Comparison of ENCODE assay signal across 9 mouse cellular contexts in the genomic region with DNA sequence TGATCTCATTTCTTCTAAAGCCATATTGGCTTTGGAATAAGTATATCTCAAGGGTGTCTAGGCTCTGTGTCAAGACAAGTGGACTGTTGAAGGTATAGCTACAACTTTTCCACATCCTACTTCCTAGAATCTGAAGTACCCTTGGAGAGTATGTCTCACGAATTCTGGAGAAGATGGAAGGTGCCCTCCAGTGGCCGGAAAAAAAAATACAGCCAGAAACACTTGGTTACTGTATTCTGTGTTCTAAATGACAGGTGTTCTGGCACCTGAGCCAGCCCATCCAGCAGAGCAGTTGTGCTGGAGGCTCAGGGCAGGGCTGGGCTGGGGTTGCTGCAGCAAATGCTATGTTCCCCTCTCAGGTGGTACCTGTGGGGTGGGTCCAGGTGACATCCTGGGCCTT. TPM values are rescaled to one million over a fixed set of nuclear protein-coding genes. Genes with fewer than 3 reads are reported as not detected.
DNase-seq lines count a peak whose midpoint lies in the region; ATAC-seq and TF ChIP-seq lines count a peak whose summit lies in the region.
"Had no signal": no experiment of that assay in that cellular context is flagged by ENCODE, and none has a peak within 500 bp of the region (broad histone marks: within the 10 kb centered on the region; RNA-seq: fewer than 3 reads in every experiment).

No protein-coding gene starts in this region.

- TF ChIP-seq CTCF in midbrain, postnatal 0 days (IDR thresholded peaks at IDR 0.05) = peak; percentile 82
- peak; percentile 82 for TF ChIP-seq CTCF in stomach, postnatal 0 days (IDR thresholded peaks at IDR 0.05; ENCODE audit: low read depth)

- no peak overlapping the region for H3K4me2 ChIP-seq in kidney, embryonic 14.5 days (replicated peaks; ENCODE audit: low read depth, low read length)
- H3K4me2 ChIP-seq in hindbrain, embryonic 15.5 days = no peak overlapping the region
- no peak overlapping the region for H3K4me2 ChIP-seq in midbrain, postnatal 0 days (ENCODE audit: low read depth, low read length, poor library complexity, severe bottlenecking)
- H3K4me2 ChIP-seq in stomach, postnatal 0 days (replicated peaks; ENCODE audit: low read depth) = no peak overlapping the region
- H3K4me2 ChIP-seq: embryonic facial prominence, embryonic 13.5 days had no signal

- H3K9me3 ChIP-seq in kidney, embryonic 14.5 days (ENCODE audit: control insufficient read depth, low read length) = no peaks in the 10 kb centered on the region
- no peaks in the 10 kb centered on the region for H3K9me3 ChIP-seq in hindbrain, embryonic 15.5 days
- H3K9me3 ChIP-seq in midbrain, postnatal 0 days (ENCODE audit: low read length) = no peaks in the 10 kb centered on the region
- H3K9me3 ChIP-seq in stomach, postnatal 0 days (ENCODE audit: control insufficient read depth, low read length) = no peaks in the 10 kb centered on the region
- H3K9me3 ChIP-seq: embryonic facial prominence, embryonic 13.5 days had no signal

- WGBS in kidney, embryonic 14.5 days = 2% methylated on average over 2 of the region's 2 CpGs
- WGBS in hindbrain, embryonic 15.5 days = 2% methylated on average over 2 of the region's 2 CpGs
- 7% methylated on average over 2 of the region's 2 CpGs for WGBS in midbrain, postnatal 0 days
- WGBS in stomach, postnatal 0 days = 8% methylated on average over 2 of the region's 2 CpGs

- no peaks in the 10 kb centered on the region for H3K4me1 ChIP-seq in kidney, embryonic 14.5 days (ENCODE audit: control insufficient read depth, insufficient read depth, low read length)
- H3K4me1 ChIP-seq in hindbrain, embryonic 15.5 days (replicated peaks) = no peaks in the 10 kb centered on the region
- no peaks in the 10 kb centered on the region for H3K4me1 ChIP-seq in midbrain, postnatal 0 days (ENCODE audit: insufficient read depth, low read length)
- no peaks in the 10 kb centered on the region for H3K4me1 ChIP-seq in stomach, postnatal 0 days (replicated peaks; ENCODE audit: control insufficient read depth, insufficient read depth)
- H3K4me1 ChIP-seq: embryonic facial prominence, embryonic 13.5 days had no signal

- peak; percentile 51 for DNase-seq in kidney, adult 11 months
- peak; percentile 70 for DNase-seq in adipocyte (ENCODE audit: low spot score)
- DNase-seq in embryo, embryonic 11.5 days (ENCODE audit: low read depth, low spot score) = peak; percentile 37
- DNase-seq in left cerebral cortex, postnatal 10 days (ENCODE audit: extremely low spot score in 1 of 2, low spot score in 2 of 2) = peak; percentile 63 to 70
- peak; percentile 76 for DNase-seq in midbrain, postnatal 0 days (ENCODE audit: low spot score)
- peak; percentile 71 for DNase-seq in stomach, postnatal 0 days (ENCODE audit: low spot score)

- no peaks in the 10 kb centered on the region for H3K27me3 ChIP-seq in kidney, embryonic 14.5 days (ENCODE audit: control insufficient read depth, insufficient read depth, low read length)
- H3K27me3 ChIP-seq in hindbrain, embryonic 15.5 days = no peaks in the 10 kb centered on the region
- no peaks in the 10 kb centered on the region for H3K27me3 ChIP-seq in midbrain, postnatal 0 days (ENCODE audit: insufficient read depth, low read length)
- H3K27me3 ChIP-seq in stomach, postnatal 0 days (ENCODE audit: control insufficient read depth, insufficient read depth, low read length) = no peaks in the 10 kb centered on the region
- H3K27me3 ChIP-seq: embryonic facial prominence, embryonic 13.5 days had no signal

- H3K4me3 ChIP-seq in kidney, embryonic 14.5 days (ENCODE audit: low read length) = no peak overlapping the region
- H3K4me3 ChIP-seq in hindbrain, embryonic 15.5 days = no peak overlapping the region
- no peak overlapping the region for H3K4me3 ChIP-seq in midbrain, postnatal 0 days (ENCODE audit: low read depth, low read length)
- H3K4me3 ChIP-seq in stomach, postnatal 0 days (ENCODE audit: low read depth, low read length) = no peak overlapping the region
- H3K4me3 ChIP-seq: embryonic facial prominence, embryonic 13.5 days had no signal

- ATAC-seq in kidney, embryonic 14.5 days (ENCODE audit: low FRiP score, low TSS enrichment) = no peak
- ATAC-seq in hindbrain, embryonic 15.5 days (ENCODE audit: low FRiP score, low read depth) = peak; percentile 42; the same call in 1 of the 2 replicates
- 0 out of 2 replicates have a peak, but pooled peaks have one; percentile 34 for ATAC-seq in midbrain, postnatal 0 days (ENCODE audit: low FRiP score)
- peak; percentile 40 for ATAC-seq in stomach, postnatal 0 days (ENCODE audit: low FRiP score, low TSS enrichment)

- intact Hi-C loops in left cerebral cortex, postnatal 10 days (cut with DNase I) = loop anchor here (5.0 kb wide), 1 partner anchor 47 kb away; no protein-coding TSS in a partner anchor

- peaks cover 44% of the 10 kb centered on the region for H3K36me3 ChIP-seq in kidney, embryonic 14.5 days (ENCODE audit: control insufficient read depth, insufficient read depth, low read length)
- peaks cover 60% of the 10 kb centered on the region for H3K36me3 ChIP-seq in hindbrain, embryonic 15.5 days
- peaks cover 62% of the 10 kb centered on the region for H3K36me3 ChIP-seq in midbrain, postnatal 0 days (ENCODE audit: insufficient read depth, low read length)
- peaks cover 12% of the 10 kb centered on the region for H3K36me3 ChIP-seq in stomach, postnatal 0 days (ENCODE audit: control insufficient read depth, insufficient read depth, low read length)

- no peak overlapping the region for H3K27ac ChIP-seq in kidney, embryonic 14.5 days (ENCODE audit: low read depth, low read length)
- no peak overlapping the region for H3K27ac ChIP-seq in hindbrain, embryonic 15.5 days (replicated peaks)
- no peak overlapping the region for H3K27ac ChIP-seq in midbrain, postnatal 0 days (ENCODE audit: low read depth, low read length)
- no peak overlapping the region for H3K27ac ChIP-seq in stomach, postnatal 0 days (replicated peaks)
- H3K27ac ChIP-seq: embryonic facial prominence, embryonic 13.5 days had no signal

- no peak for TF ChIP-seq EP300 in stomach, postnatal 0 days (optimal IDR thresholded peaks at IDR 0.05)

- no peak overlapping the region for H3K9ac ChIP-seq in kidney, embryonic 14.5 days (ENCODE audit: low read depth, low read length)
- no peak overlapping the region for H3K9ac ChIP-seq in hindbrain, embryonic 15.5 days
- H3K9ac ChIP-seq in midbrain, postnatal 0 days (replicated peaks; ENCODE audit: low read length, poor library complexity, severe bottlenecking) = no peak overlapping the region
- no peak overlapping the region for H3K9ac ChIP-seq in stomach, postnatal 0 days (ENCODE audit: low read length)
- H3K9ac ChIP-seq: embryonic facial prominence, embryonic 13.5 days had no signal

RNA-seq across cellular contexts. Expression of gene Klc2, which starts 21.3 kb away (rescaled TPM):
- polyA plus RNA-seq in kidney, embryonic 14.5 days (2014; fragmentation: Nextera tagmentation; extraction: Ambion mirVana) = 15.4 and 24.5 TPM in 2 replicates
- 76.9 and 90.2 TPM in 2 replicates for polyA plus RNA-seq in hindbrain, embryonic 15.5 days (2015; fragmentation: Nextera tagmentation; extraction: Ambion mirVana)
- 100 to 1,000 TPM; 186 to 195 TPM for total RNA-seq in left cerebral cortex, postnatal 10 days (2021)
- 187 and 201 TPM in 2 replicates for total RNA-seq in midbrain, postnatal 0 days (2014; rRNA removed)
- 65.7 and 67.9 TPM in 2 replicates for polyA plus RNA-seq in midbrain, postnatal 0 days (2015; fragmentation: Nextera tagmentation; extraction: Ambion mirVana)
- polyA plus RNA-seq in stomach, postnatal 0 days (2015; fragmentation: Nextera tagmentation; extraction: Ambion mirVana) = 8.7 and 8.8 TPM in 2 replicates

RNA-seq across cellular contexts. Expression of gene Rab1b, which starts 32.8 kb away (rescaled TPM):
- 273 and 286 TPM in 2 replicates for polyA plus RNA-seq in kidney, embryonic 14.5 days (2014; fragmentation: Nextera tagmentation; extraction: Ambion mirVana)
- polyA plus RNA-seq in hindbrain, embryonic 15.5 days (2015; fragmentation: Nextera tagmentation; extraction: Ambion mirVana) = 210 and 222 TPM in 2 replicates
- total RNA-seq in left cerebral cortex, postnatal 10 days (2021) = 100 to 1,000 TPM; 167 to 168 TPM
- total RNA-seq in midbrain, postnatal 0 days (2014; rRNA removed) = 192 and 242 TPM in 2 replicates
- polyA plus RNA-seq in midbrain, postnatal 0 days (2015; fragmentation: Nextera tagmentation; extraction: Ambion mirVana) = 204 and 227 TPM in 2 replicates
- 183 and 194 TPM in 2 replicates for polyA plus RNA-seq in stomach, postnatal 0 days (2015; fragmentation: Nextera tagmentation; extraction: Ambion mirVana)

RNA-seq across cellular contexts. Expression of gene Cnih2, which starts 41.3 kb away (rescaled TPM):
- polyA plus RNA-seq in kidney, embryonic 14.5 days (2014; fragmentation: Nextera tagmentation; extraction: Ambion mirVana) = 23.1 and 26.5 TPM in 2 replicates
- polyA plus RNA-seq in hindbrain, embryonic 15.5 days (2015; fragmentation: Nextera tagmentation; extraction: Ambion mirVana) = 364 and 435 TPM in 2 replicates
- 100 to 1,000 TPM; 379 to 384 TPM for total RNA-seq in left cerebral cortex, postnatal 10 days (2021)
- total RNA-seq in midbrain, postnatal 0 days (2014; rRNA removed) = 677 and 753 TPM in 2 replicates
- polyA plus RNA-seq in midbrain, postnatal 0 days (2015; fragmentation: Nextera tagmentation; extraction: Ambion mirVana) = 547 and 553 TPM in 2 replicates
- polyA plus RNA-seq in stomach, postnatal 0 days (2015; fragmentation: Nextera tagmentation; extraction: Ambion mirVana) = 5.6 and 7.1 TPM in 2 replicates

RNA-seq across cellular contexts. Expression of gene Yif1a, which starts 51.3 kb away (rescaled TPM):
- 114 and 115 TPM in 2 replicates for polyA plus RNA-seq in kidney, embryonic 14.5 days (2014; fragmentation: Nextera tagmentation; extraction: Ambion mirVana)
- 55.8 and 64.0 TPM in 2 replicates for polyA plus RNA-seq in hindbrain, embryonic 15.5 days (2015; fragmentation: Nextera tagmentation; extraction: Ambion mirVana)
- 10 to 100 TPM; 27.3 to 30.4 TPM for total RNA-seq in left cerebral cortex, postnatal 10 days (2021)
- 40.4 and 53.9 TPM in 2 replicates for total RNA-seq in midbrain, postnatal 0 days (2014; rRNA removed)
- 38.8 and 49.9 TPM in 2 replicates for polyA plus RNA-seq in midbrain, postnatal 0 days (2015; fragmentation: Nextera tagmentation; extraction: Ambion mirVana)
- polyA plus RNA-seq in stomach, postnatal 0 days (2015; fragmentation: Nextera tagmentation; extraction: Ambion mirVana) = 128 and 131 TPM in 2 replicates

RNA-seq across cellular contexts. Expression of gene Tmem151a, which starts 54.3 kb away (rescaled TPM):
- 1.2 and 1.7 TPM in 2 replicates for polyA plus RNA-seq in kidney, embryonic 14.5 days (2014; fragmentation: Nextera tagmentation; extraction: Ambion mirVana)
- polyA plus RNA-seq in hindbrain, embryonic 15.5 days (2015; fragmentation: Nextera tagmentation; extraction: Ambion mirVana) = 28.3 and 34.0 TPM in 2 replicates
- 100 to 1,000 TPM; 115 to 122 TPM for total RNA-seq in left cerebral cortex, postnatal 10 days (2021)
- total RNA-seq in midbrain, postnatal 0 days (2014; rRNA removed) = 54.0 and 64.0 TPM in 2 replicates
- 64.2 and 72.0 TPM in 2 replicates for polyA plus RNA-seq in midbrain, postnatal 0 days (2015; fragmentation: Nextera tagmentation; extraction: Ambion mirVana)
- 10.4 and 11.4 TPM in 2 replicates for polyA plus RNA-seq in stomach, postnatal 0 days (2015; fragmentation: Nextera tagmentation; extraction: Ambion mirVana)

Comparison
In these comparisons a context has a peak if more than half of its experiments do, and no peak if none do; other contexts are left out.
1. RNA of gene Cnih2, which starts 41.3 kb away (polyA plus RNA-seq): 547 to 553 TPM in midbrain, postnatal 0 days and 364 to 435 TPM in hindbrain, embryonic 15.5 days; 23.1 to 26.5 TPM in kidney, embryonic 14.5 days and 5.6 to 7.1 TPM in stomach, postnatal 0 days; every median in the first group is over 10 times any median in the second.
2. Peak in every context shown above with its lines, with median percentiles within 50 percentile points of each other: DNase-seq.